Mouse (Mus musculus): ENCODE measurements around the gene F2r. TPM values are rescaled to one million over a fixed set of nuclear protein-coding genes. Genes with fewer than 3 reads are reported as not detected.

The F2r gene
- polyA plus RNA-seq, 1 experiment from 2014 or later: 171 TPM

DNA sequence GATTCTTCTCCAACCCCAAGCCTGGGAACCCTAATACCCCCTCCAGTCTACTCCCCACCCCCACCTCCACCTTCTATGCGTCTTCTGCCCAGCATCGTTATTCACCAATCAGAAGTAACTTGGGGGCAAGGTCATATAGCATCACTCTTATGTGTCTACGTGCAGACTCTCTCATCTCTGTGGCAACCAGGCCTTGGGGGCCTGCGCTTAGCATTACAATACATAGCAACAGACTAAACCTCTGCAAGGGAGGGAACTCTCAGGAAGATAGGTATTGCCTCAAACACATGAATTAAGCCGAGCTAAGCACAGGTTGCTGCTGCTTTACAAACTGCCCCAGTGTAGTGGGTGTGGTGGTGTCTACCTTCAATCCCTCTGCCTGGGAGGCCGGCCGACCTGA, 21.6 kb downstream of the F2r start:
- no peak for ATAC-seq (replicated peaks; ENCODE audit: insufficient number of reproducible peaks, low FRiP score, low TSS enrichment)
- WGBS (ENCODE audit: insufficient replicate concordance): 85% methylated on average over 7 of the region's 7 CpGs
- no peaks in the 10 kb centered on the region for H3K27me3 ChIP-seq (ENCODE audit: control insufficient read depth, insufficient read depth, low read length)
- no peak overlapping the region for H3K4me3 ChIP-seq (ENCODE audit: low read depth, low read length)
- no peaks in the 10 kb centered on the region for H3K36me3 ChIP-seq (ENCODE audit: control insufficient read depth, insufficient read depth, low read length)
- no peak overlapping the region for H3K27ac ChIP-seq (ENCODE audit: low read depth, low read length)
- no peak overlapping the region for H3K4me2 ChIP-seq
- H3K9ac ChIP-seq (ENCODE audit: low read depth, low read length): no peak overlapping the region
- H3K9me3 ChIP-seq (replicated peaks; ENCODE audit: control insufficient read depth, low read length): no peaks in the 10 kb centered on the region
- H3K4me1 ChIP-seq (ENCODE audit: control insufficient read depth, insufficient read depth, low read length): peaks cover 3% of the 10 kb centered on the region

- H3K4me2 ChIP-seq: no peak overlapping the region
- 51% methylated on average over 5 of the region's 5 CpGs for WGBS (ENCODE audit: insufficient replicate concordance)
- H3K4me3 ChIP-seq (ENCODE audit: low read depth, low read length): no peak overlapping the region
- no peak overlapping the region for H3K9ac ChIP-seq (ENCODE audit: low read depth, low read length)
- H3K27me3 ChIP-seq (ENCODE audit: control insufficient read depth, insufficient read depth, low read length): no peaks in the 10 kb centered on the region
- H3K4me1 ChIP-seq (ENCODE audit: control insufficient read depth, insufficient read depth, low read length): peaks cover 3% of the 10 kb centered on the region
- H3K27ac ChIP-seq (ENCODE audit: low read depth, low read length): no peak overlapping the region
- H3K9me3 ChIP-seq (replicated peaks; ENCODE audit: control insufficient read depth, low read length): no peaks in the 10 kb centered on the region
- no peaks in the 10 kb centered on the region for H3K36me3 ChIP-seq (ENCODE audit: control insufficient read depth, insufficient read depth, low read length)
- ATAC-seq (replicated peaks; ENCODE audit: insufficient number of reproducible peaks, low FRiP score, low TSS enrichment): no peak
Observed at GRCm38 (mm10) chr13:95595921-95596320, 22.4 kb downstream of the F2r start.

GRCm38 (mm10) chr13:95595411-95595810, 22.9 kb downstream of the F2r start:
- WGBS (ENCODE audit: insufficient replicate concordance): 66% methylated on average over 7 of the region's 7 CpGs
- no peaks in the 10 kb centered on the region for H3K9me3 ChIP-seq (replicated peaks; ENCODE audit: control insufficient read depth, low read length)

GRCm38 (mm10) chr13:95592860-95593259, 25.4 kb downstream of the F2r start:
- Histone ChIP-seq H3K9ac (ENCODE audit: low read depth, low read length) (no peak overlapping the region), H3K36me3 (ENCODE audit: control insufficient read depth, insufficient read depth, low read length) (no peaks in the 10 kb centered on the region), H3K27ac (ENCODE audit: low read depth, low read length) (no peak overlapping the region), H3K9me3 (replicated peaks; ENCODE audit: control insufficient read depth, low read length) (no peaks in the 10 kb centered on the region), H3K4me3 (ENCODE audit: low read depth, low read length) (no peak overlapping the region), H3K4me2 (no peak overlapping the region), H3K4me1 (ENCODE audit: control insufficient read depth, insufficient read depth, low read length) (peaks cover 13% of the 10 kb centered on the region), H3K27me3 (ENCODE audit: control insufficient read depth, insufficient read depth, low read length) (no peaks in the 10 kb centered on the region)
- WGBS (ENCODE audit: insufficient replicate concordance): 61% methylated on average over 10 of the region's 10 CpGs
- no peak for ATAC-seq (replicated peaks; ENCODE audit: insufficient number of reproducible peaks, low FRiP score, low TSS enrichment)

More at GRCm38 (mm10) chr13:95595411-95595810, 22.9 kb downstream of the F2r start:
- Histone ChIP-seq H3K27me3 (ENCODE audit: control insufficient read depth, insufficient read depth, low read length) (no peaks in the 10 kb centered on the region), H3K4me1 (ENCODE audit: control insufficient read depth, insufficient read depth, low read length) (peaks cover 8% of the 10 kb centered on the region), H3K4me3 (ENCODE audit: low read depth, low read length) (no peak overlapping the region), H3K27ac (ENCODE audit: low read depth, low read length) (no peak overlapping the region), H3K4me2 (no peak overlapping the region), H3K9ac (ENCODE audit: low read depth, low read length) (no peak overlapping the region), H3K36me3 (ENCODE audit: control insufficient read depth, insufficient read depth, low read length) (no peaks in the 10 kb centered on the region)
- ATAC-seq (replicated peaks; ENCODE audit: insufficient number of reproducible peaks, low FRiP score, low TSS enrichment): no peak

GRCm38 (mm10) chr13:95591606-95592005, 26.7 kb downstream of the F2r start:
- Histone ChIP-seq H3K9ac (ENCODE audit: low read depth, low read length) (no peak overlapping the region), H3K4me2 (no peak overlapping the region), H3K36me3 (ENCODE audit: control insufficient read depth, insufficient read depth, low read length) (no peaks in the 10 kb centered on the region), H3K27ac (ENCODE audit: low read depth, low read length) (no peak overlapping the region), H3K27me3 (ENCODE audit: control insufficient read depth, insufficient read depth, low read length) (no peaks in the 10 kb centered on the region), H3K9me3 (replicated peaks; ENCODE audit: control insufficient read depth, low read length) (no peaks in the 10 kb centered on the region), H3K4me1 (ENCODE audit: control insufficient read depth, insufficient read depth, low read length) (peaks cover 13% of the 10 kb centered on the region), H3K4me3 (ENCODE audit: low read depth, low read length) (no peak overlapping the region)
- no peak for ATAC-seq (replicated peaks; ENCODE audit: insufficient number of reproducible peaks, low FRiP score, low TSS enrichment)
- 87% methylated on average over 3 of the region's 3 CpGs for WGBS (ENCODE audit: insufficient replicate concordance)

- H3K4me3 ChIP-seq (ENCODE audit: low read depth, low read length): no peak overlapping the region
- H3K36me3 ChIP-seq (ENCODE audit: control insufficient read depth, insufficient read depth, low read length): no peaks in the 10 kb centered on the region
- no peak overlapping the region for H3K27ac ChIP-seq (ENCODE audit: low read depth, low read length)
- no peak for ATAC-seq (replicated peaks; ENCODE audit: insufficient number of reproducible peaks, low FRiP score, low TSS enrichment)
- H3K4me2 ChIP-seq: no peak overlapping the region
- H3K9ac ChIP-seq (ENCODE audit: low read depth, low read length): no peak overlapping the region
- H3K4me1 ChIP-seq (ENCODE audit: control insufficient read depth, insufficient read depth, low read length): peaks cover 18% of the 10 kb centered on the region
- H3K9me3 ChIP-seq (replicated peaks; ENCODE audit: control insufficient read depth, low read length): no peaks in the 10 kb centered on the region
- WGBS (ENCODE audit: insufficient replicate concordance): 79% methylated on average over 4 of the region's 4 CpGs
- no peaks in the 10 kb centered on the region for H3K27me3 ChIP-seq (ENCODE audit: control insufficient read depth, insufficient read depth, low read length)
Observed at GRCm38 (mm10) chr13:95587628-95588027, 30.7 kb downstream of the F2r start.

DNA sequence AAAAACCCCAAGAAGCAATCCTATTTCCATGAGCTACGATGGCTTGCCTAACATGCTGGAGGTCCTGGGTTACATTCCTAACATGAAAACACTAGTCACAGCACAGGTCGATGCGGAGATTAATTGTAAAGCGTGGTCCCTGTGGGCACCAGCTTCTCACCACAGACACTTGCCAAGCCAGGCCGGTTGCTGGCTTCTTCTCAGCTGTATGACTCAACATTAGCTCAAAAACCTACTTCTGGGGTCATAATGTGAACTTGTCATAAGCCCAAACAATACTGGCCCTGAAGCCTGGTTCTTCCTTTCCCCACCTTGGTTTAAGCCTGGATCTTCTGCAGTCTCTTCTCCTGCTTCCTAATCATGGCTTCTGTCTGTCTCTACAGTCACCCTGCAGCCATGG, 33.4 kb downstream of the F2r start:
- peaks cover 8% of the 10 kb centered on the region for H3K4me1 ChIP-seq (ENCODE audit: control insufficient read depth, insufficient read depth, low read length)
- 87% methylated on average over 5 of the region's 5 CpGs for WGBS (ENCODE audit: insufficient replicate concordance)
- no peaks in the 10 kb centered on the region for H3K36me3 ChIP-seq (ENCODE audit: control insufficient read depth, insufficient read depth, low read length)
- H3K4me2 ChIP-seq: no peak overlapping the region
- no peaks in the 10 kb centered on the region for H3K27me3 ChIP-seq (ENCODE audit: control insufficient read depth, insufficient read depth, low read length)
- H3K9me3 ChIP-seq (replicated peaks; ENCODE audit: control insufficient read depth, low read length): no peaks in the 10 kb centered on the region
- ATAC-seq (replicated peaks; ENCODE audit: insufficient number of reproducible peaks, low FRiP score, low TSS enrichment): no peak
- H3K27ac ChIP-seq (ENCODE audit: low read depth, low read length): no peak overlapping the region
- H3K9ac ChIP-seq (ENCODE audit: low read depth, low read length): no peak overlapping the region
- no peak overlapping the region for H3K4me3 ChIP-seq (ENCODE audit: low read depth, low read length)

GRCm38 (mm10) chr13:95583237-95584189, 34.8 kb downstream of the F2r start:
- peak overlapping the region; percentile 24 for H3K4me2 ChIP-seq

GRCm38 (mm10) chr13:95581850-95582249, 36.4 kb downstream of the F2r start:
- Histone ChIP-seq H3K4me1 (ENCODE audit: control insufficient read depth, insufficient read depth, low read length) (peaks cover 4% of the 10 kb centered on the region), H3K27me3 (ENCODE audit: control insufficient read depth, insufficient read depth, low read length) (no peaks in the 10 kb centered on the region), H3K27ac (ENCODE audit: low read depth, low read length) (no peak overlapping the region), H3K9ac (ENCODE audit: low read depth, low read length) (no peak overlapping the region), H3K4me2 (no peak overlapping the region), H3K9me3 (replicated peaks; ENCODE audit: control insufficient read depth, low read length) (no peaks in the 10 kb centered on the region), H3K36me3 (ENCODE audit: control insufficient read depth, insufficient read depth, low read length) (no peaks in the 10 kb centered on the region), H3K4me3 (ENCODE audit: low read depth, low read length) (no peak overlapping the region)
- no peak for ATAC-seq (replicated peaks; ENCODE audit: insufficient number of reproducible peaks, low FRiP score, low TSS enrichment)
- 56% methylated on average over 1 of the region's 1 CpGs for WGBS (ENCODE audit: insufficient replicate concordance)

More at GRCm38 (mm10) chr13:95583237-95584189, 34.8 kb downstream of the F2r start:
- peaks cover 4% of the 10 kb centered on the region for H3K4me1 ChIP-seq (ENCODE audit: control insufficient read depth, insufficient read depth, low read length)
- ATAC-seq (replicated peaks; ENCODE audit: insufficient number of reproducible peaks, low FRiP score, low TSS enrichment): no peak
- no peaks in the 10 kb centered on the region for H3K36me3 ChIP-seq (ENCODE audit: control insufficient read depth, insufficient read depth, low read length)
- 55% methylated on average over 19 of the region's 19 CpGs for WGBS (ENCODE audit: insufficient replicate concordance)
- no peak overlapping the region for H3K4me3 ChIP-seq (ENCODE audit: low read depth, low read length)
- no peaks in the 10 kb centered on the region for H3K9me3 ChIP-seq (replicated peaks; ENCODE audit: control insufficient read depth, low read length)
- no peak overlapping the region for H3K9ac ChIP-seq (ENCODE audit: low read depth, low read length)
- H3K27ac ChIP-seq (ENCODE audit: low read depth, low read length): no peak overlapping the region
- no peaks in the 10 kb centered on the region for H3K27me3 ChIP-seq (ENCODE audit: control insufficient read depth, insufficient read depth, low read length)
